Mouse (Mus musculus): ENCODE results near the gene Cfap45.

DNA sequence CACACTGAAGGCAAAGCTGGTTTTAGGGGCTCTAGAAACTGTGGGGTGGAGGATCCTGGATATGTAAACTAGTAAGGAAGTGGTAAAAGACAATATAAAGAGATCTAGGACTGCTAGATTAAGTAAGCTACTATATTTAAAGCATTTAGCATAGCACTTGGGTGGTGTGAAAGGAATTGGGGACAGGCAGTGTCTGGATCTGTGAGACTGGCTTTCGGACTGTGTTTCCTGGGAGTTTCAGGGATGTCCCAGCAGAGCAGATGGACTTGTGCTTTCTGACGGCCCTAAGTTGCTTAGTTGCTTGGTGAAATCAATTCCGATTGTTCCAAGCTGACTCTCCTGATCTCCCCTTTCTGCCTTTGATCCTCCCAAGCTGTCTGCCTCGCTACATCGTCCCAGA, 34.0 kb upstream of the Cfap45 start:
- TF ChIP-seq GATA1 (IDR thresholded peaks at IDR 0.05; ENCODE audit: low read length) (no peak), TAL1 (IDR thresholded peaks at IDR 0.05; ENCODE audit: low read length) (no peak)
